Mouse (Mus musculus) thymus, postnatal 25 days (tissue): Measurements from ENCODE around the gene Gm17545.

ENCODE experiments used
- DNase-seq: peaks from one replicate; pipeline ENCODE4 v3.0.0; 2022

The Gm17545 gene

GRCm38 (mm10) chr9:22495133-22495532, 41.0 kb downstream of the Gm17545 start:
- DNase-seq, result no peak

GRCm38 (mm10) chr9:22497021-22497767, 43.1 kb downstream of the Gm17545 start:
- no peak for DNase-seq

GRCm38 (mm10) chr9:22502972-22503371, 48.9 kb downstream of the Gm17545 start:
- DNase-seq, result no peak

- DNase-seq, result no peak
These were observed 49.5 kb downstream of the Gm17545 start for GRCm38 (mm10) chr9:22503581-22503980.

GRCm38 (mm10) chr9:22505574-22505973, 51.5 kb downstream of the Gm17545 start:
- DNase-seq, result no peak
